Mouse (Mus musculus): ENCODE data around the gene Tbx2. TPM values are rescaled to one million over a fixed set of nuclear protein-coding genes. Genes with fewer than 3 reads are reported as not detected.

Tbx2 gene
- total RNA-seq, 2 experiments from 2014 or later = 14.5 to 17.7 TPM

- no peak for DNase-seq (ENCODE audit: low spot score in 2 of 2)
Measured at GRCm38 (mm10) chr11:85839258-85840030, 7.1 kb downstream of the Tbx2 start.

- DNase-seq (ENCODE audit: low spot score in 2 of 2) = peak in 1 of 2 experiments; percentile 24
Measured at GRCm38 (mm10) chr11:85840031-85840802, 7.9 kb downstream of the Tbx2 start.

- DNase-seq (ENCODE audit: low spot score in 2 of 2) = peak in 1 of 2 experiments; percentile 33
Measured at GRCm38 (mm10) chr11:85840803-85841145, 8.4 kb downstream of the Tbx2 start.

DNA sequence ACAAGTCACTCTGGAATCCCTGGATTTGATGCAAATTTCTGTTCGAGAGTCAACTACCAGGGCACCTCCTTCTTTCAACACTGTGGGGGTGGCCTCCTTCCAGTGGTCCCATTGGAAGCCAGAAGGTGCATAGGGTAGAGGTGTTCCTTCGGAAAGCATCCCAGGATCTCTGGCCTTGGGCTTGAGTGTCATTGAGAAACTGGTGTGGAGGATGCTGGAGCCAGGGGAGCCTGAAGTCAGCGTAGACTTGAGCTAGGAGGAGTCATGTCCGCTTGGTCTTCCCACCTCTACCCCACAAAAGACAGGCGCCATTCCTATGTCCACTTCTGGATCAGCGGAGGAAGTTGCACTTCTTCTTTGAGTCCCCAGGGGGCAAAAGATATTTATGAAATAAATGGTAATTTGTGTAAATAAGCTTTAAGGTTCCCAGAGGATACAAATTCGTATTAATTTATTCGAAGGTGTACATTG lies 8.9 kb downstream of the Tbx2 start:
- DNase-seq (ENCODE audit: low spot score in 2 of 2) = peak in 1 of 2 experiments; percentile 22

- peak; percentile 77 to 84 for DNase-seq (ENCODE audit: low spot score in 2 of 2)
Measured at GRCm38 (mm10) chr11:85841980-85842379, 9.6 kb downstream of the Tbx2 start.

- DNase-seq (ENCODE audit: low spot score in 2 of 2) = peak in 1 of 2 experiments; percentile 23
Measured at GRCm38 (mm10) chr11:85842596-85843346, 10.4 kb downstream of the Tbx2 start.

DNA sequence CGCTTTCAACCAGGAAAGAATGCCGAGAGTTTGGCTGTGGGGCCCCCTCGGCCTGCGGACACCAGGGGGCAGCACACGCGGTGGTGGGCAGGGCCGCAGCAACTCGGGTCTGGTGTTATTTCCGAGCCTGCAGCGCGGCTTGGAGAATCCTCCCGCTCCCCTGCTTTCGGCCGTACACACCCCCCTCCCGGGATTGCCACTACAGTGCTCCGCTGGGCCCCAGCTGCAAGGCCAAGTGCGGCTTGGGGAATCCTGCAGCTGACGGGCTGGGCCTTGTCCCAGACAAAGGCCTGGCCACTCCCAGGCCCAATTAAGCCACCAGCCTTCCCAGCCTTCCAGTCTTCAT lies 11.0 kb downstream of the Tbx2 start:
- peak; percentile 77 to 79 for DNase-seq (ENCODE audit: low spot score in 2 of 2)

GRCm38 (mm10) chr11:85844144-85844965 lies 12.0 kb downstream of the Tbx2 start:
- DNase-seq (ENCODE audit: low spot score in 2 of 2) = peak; percentile 94 to 95

- no peak for DNase-seq (ENCODE audit: low spot score in 2 of 2)
Measured at GRCm38 (mm10) chr11:85844971-85845370, 12.6 kb downstream of the Tbx2 start.

DNA sequence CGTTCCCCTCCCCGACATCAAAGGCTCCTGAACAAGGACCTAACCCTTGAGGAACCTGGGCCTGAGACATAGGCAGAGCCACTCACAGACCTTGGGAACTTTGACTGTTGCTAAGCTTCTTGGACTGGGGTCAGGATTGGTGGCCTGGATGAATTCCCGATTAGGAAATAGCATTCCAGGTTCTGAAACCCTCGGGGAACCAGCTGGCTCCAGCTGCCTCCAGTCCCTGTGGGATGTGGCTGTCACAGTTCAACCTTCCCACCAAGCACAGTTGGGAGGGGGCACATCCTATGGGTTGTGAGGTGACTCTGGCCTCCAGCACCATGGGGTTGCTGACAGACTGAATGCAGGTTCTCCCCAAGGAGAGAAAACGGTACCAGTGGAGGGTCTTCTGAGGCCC lies 13.6 kb downstream of the Tbx2 start:
- DNase-seq (ENCODE audit: low spot score in 2 of 2) = no peak

GRCm38 (mm10) chr11:85846509-85846908 lies 14.2 kb downstream of the Tbx2 start:
- no peak for DNase-seq (ENCODE audit: low spot score in 2 of 2)

DNA sequence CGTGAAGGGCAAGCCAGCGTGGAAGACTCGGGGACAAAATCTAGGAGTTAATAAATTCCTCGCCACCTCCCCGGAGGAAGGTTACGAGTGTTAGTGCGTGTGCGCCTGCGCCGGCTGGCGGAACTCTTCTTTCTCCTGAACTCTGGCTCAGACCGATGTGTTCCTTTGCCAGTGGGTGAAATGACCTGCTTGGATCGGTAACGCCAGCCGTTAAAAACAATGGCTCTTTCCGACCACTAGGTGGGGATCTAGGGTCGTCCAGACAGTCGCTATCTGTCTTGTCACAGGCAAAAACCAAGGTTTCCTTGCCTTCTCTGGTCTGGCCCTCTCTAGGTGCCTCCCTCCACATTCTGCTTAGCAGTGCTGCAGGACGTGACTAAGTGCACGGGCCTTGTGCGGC lies 16.7 kb downstream of the Tbx2 start:
- peak in 1 of 2 experiments; percentile 60 for DNase-seq (ENCODE audit: low spot score in 2 of 2)

- no peak for DNase-seq (ENCODE audit: low spot score in 2 of 2)
Measured at GRCm38 (mm10) chr11:85850233-85850632, 17.9 kb downstream of the Tbx2 start, which contains the start of gene Gm11444. Gene Gm11444, minus strand, starts transcription at chr11:85850333.

- no peak for DNase-seq (ENCODE audit: low spot score in 2 of 2)
Measured at GRCm38 (mm10) chr11:85850758-85851157, 18.4 kb downstream of the Tbx2 start.

GRCm38 (mm10) chr11:85857997-85858698 lies 25.8 kb downstream of the Tbx2 start:
- DNase-seq (ENCODE audit: low spot score in 2 of 2) = no peak

DNA sequence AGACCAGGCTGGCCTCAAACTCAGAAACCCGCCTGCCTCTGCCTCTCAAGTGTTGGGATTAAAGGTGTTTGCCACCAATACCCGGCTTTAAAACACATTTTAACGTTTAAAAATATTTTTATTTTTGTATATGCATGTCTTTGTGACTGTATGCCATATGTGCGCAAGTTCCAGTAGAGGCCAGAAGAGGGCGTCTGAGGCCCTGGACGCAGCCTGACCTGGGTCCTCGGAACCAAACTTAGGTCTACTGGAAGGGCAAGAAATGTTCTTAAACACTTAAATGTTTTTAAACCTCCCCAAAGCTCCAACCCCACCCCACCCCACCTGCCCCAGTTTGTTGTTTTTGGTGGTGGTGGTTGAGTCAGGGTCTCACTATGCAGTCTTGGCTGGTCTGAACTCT lies 32.0 kb downstream of the Tbx2 start:
- DNase-seq (ENCODE audit: low spot score in 2 of 2) = no peak

GRCm38 (mm10) chr11:85876059-85876788 lies 43.9 kb downstream of the Tbx2 start:
- DNase-seq (ENCODE audit: low spot score in 2 of 2) = no peak

DNA sequence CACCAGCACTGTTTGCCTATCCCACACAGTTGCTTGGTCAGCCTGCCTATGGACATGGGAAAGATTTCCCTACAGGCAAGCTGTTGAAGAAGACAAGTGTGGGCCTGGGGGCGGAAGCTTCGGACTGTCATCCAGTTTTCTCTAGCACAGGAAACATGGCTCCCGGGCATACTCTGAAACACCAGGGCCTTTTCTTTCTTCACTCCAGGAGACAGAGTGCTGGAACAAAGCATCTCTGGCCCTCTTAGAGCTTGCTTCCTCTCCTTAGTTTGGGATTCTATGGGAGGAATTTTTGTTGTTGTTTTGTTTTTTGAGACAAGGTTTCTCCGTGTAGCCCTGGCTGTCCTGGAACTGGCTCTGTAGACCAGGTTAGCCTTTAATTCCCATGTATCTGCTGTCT lies 52.1 kb downstream of the Tbx2 start:
- no peak for DNase-seq (ENCODE audit: low spot score in 2 of 2)

DNA sequence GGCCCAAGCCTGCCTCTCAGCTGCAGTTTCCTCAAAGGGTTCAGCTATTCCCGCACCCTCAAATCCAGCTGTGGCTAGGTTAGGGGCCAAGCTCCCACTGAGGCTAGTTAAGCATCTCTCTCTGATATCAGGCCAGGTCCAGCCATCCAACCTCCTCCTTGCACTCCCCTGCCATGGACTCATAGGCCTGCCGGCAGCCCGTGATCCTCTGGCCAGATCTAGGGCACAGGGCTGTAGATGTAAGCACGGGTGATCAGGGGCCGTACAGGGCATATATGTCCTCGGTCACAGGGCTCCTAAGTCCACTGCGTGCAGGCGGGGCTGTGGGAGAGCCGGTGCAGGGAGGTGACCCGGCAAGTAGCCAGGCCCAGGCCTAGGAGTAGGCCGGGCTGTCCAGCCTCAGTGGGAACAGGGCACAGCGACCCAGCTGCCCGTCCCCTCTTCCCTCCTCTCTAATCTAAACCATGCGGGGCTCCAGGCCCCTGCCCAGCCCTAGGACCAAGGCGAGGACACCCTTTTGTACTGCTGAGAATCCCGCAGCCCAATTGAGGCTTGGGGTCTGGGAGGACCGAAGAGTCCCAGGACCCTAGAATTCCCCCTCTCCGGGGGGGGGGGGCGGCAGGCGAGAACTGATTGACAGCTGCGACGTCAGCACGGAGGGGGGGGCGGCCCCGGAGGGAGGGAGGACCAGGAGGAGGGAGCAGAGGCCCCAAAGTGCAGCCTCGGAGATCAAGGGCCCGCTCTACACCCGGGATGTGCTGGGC lies 53.5 kb downstream of the Tbx2 start, which contains the start of gene Tbx4:
Gene Tbx4 (plus strand): TSS at position 758 of the 764 bp plus-strand sequence.
- DNase-seq (ENCODE audit: low spot score in 2 of 2) = no peak

Data from adrenal gland, adult 18-20 months (tissue).